Mouse (Mus musculus) stomach, embryonic 16.5 days (tissue): ENCODE measurements around the gene Alg14. TPM values are rescaled to one million over a fixed set of nuclear protein-coding genes. Genes with fewer than 3 reads are reported as not detected.

Experiments
- ATAC-seq: fragments of 200-750 bp; cut with Nextera tagmentation; 2 replicates; pipeline ENCODE4 v1.8.0; 2017; ENCODE audit warnings: moderate number of reproducible peaks, moderate TSS enrichment; ENCODE audit not compliant: insufficient read depth, low FRiP score
- H3K27ac ChIP-seq: fragments of 300-500 bp; sonication (generic); 2 replicates; pipeline ENCODE4 v1.5.1; 2014; ENCODE audit warnings: low read length
- H3K27me3 ChIP-seq: fragments of 300-500 bp; sonication (generic); 2 replicates; pipeline ENCODE4 v1.6.1; 2014; ENCODE audit warnings: low read length, control low read depth, mixed read lengths; ENCODE audit not compliant: control insufficient read depth, insufficient read depth
- H3K36me3 ChIP-seq: fragments of 300-500 bp; sonication (generic); 2 replicates; pipeline ENCODE4 v1.6.1; 2014; ENCODE audit warnings: low read length; ENCODE audit not compliant: control insufficient read depth, insufficient read depth
- H3K4me1 ChIP-seq: fragments of 300-500 bp; sonication (generic); 2 replicates; pipeline ENCODE4 v1.6.1; 2014; ENCODE audit warnings: low read length, control low read depth, mixed read lengths; ENCODE audit not compliant: control insufficient read depth, insufficient read depth
- H3K4me2 ChIP-seq: fragments of 300-500 bp; sonication (generic); 2 replicates; pipeline ENCODE4 v1.6.1; 2014; ENCODE audit warnings: low read depth, low read length, mixed read lengths
- H3K4me3 ChIP-seq: fragments of 300-500 bp; sonication (generic); replicated peaks from 2 replicates; pipeline ENCODE4 v1.5.1; 2014; ENCODE audit warnings: mild to moderate bottlenecking, low read length
- H3K9ac ChIP-seq: fragments of 300-500 bp; sonication (generic); 2 replicates; pipeline ENCODE4 v1.6.1; 2014; ENCODE audit warnings: low read length
- H3K9me3 ChIP-seq: fragments of 300-500 bp; sonication (generic); replicated peaks from 2 replicates; pipeline ENCODE4 v1.6.1; 2016; ENCODE audit warnings: low read length, control low read depth; ENCODE audit not compliant: control insufficient read depth
- WGBS: fragments of 180-500 bp; shearing (Covaris S2); extraction: QIAGEN DNeasy Blood & Tissue Kit; methylation state at CpG from one replicate; pipeline ENCODE4 v1.1.7; 2014; 5-methylcytosine and 5-hydroxymethylcytosine counted together
- polyA plus RNA-seq: library from polyadenylated mRNA; unstranded; fragments of >200 nt; fragmentation: Nextera tagmentation; extraction: Ambion mirVana; gene quantifications from 2 replicates; pipeline ENCODE4 v1.2.1, GENCODE M21; 2015

Gene Alg14
- polyA plus RNA-seq, 1 experiment from 2014 or later: 45.8 TPM

- ATAC-seq: no peak
- Histone ChIP-seq H3K36me3 (no peaks in the 10 kb centered on the region), H3K9me3 (no peaks in the 10 kb centered on the region), H3K4me2 (no peak overlapping the region), H3K27me3 (no peaks in the 10 kb centered on the region), H3K9ac (no peak overlapping the region), H3K27ac (no peak overlapping the region), H3K4me3 (no peak overlapping the region), H3K4me1 (peaks cover 6% of the 10 kb centered on the region)
- 52% methylated on average over 9 of the region's 9 CpGs for WGBS
Measured at GRCm38 (mm10) chr3:121312979-121313378, 21.4 kb downstream of the Alg14 start.

GRCm38 (mm10) chr3:121314149-121314548, 22.6 kb downstream of the Alg14 start:
- Histone ChIP-seq H3K27ac (0 out of 2 replicates have a peak overlapping the region, but pooled peaks have one; percentile 0), H3K4me3 (no peak overlapping the region), H3K9me3 (no peaks in the 10 kb centered on the region), H3K4me2 (no peak overlapping the region), H3K36me3 (no peaks in the 10 kb centered on the region), H3K4me1 (peaks cover 6% of the 10 kb centered on the region), H3K9ac (no peak overlapping the region), H3K27me3 (no peaks in the 10 kb centered on the region)
- ATAC-seq: no peak
- 57% methylated on average over 6 of the region's 6 CpGs for WGBS

- H3K4me3 ChIP-seq: no peak overlapping the region
- WGBS: 89% methylated on average over 7 of the region's 7 CpGs
- no peaks in the 10 kb centered on the region for H3K27me3 ChIP-seq
- ATAC-seq: no peak
- H3K9me3 ChIP-seq: no peaks in the 10 kb centered on the region
- H3K27ac ChIP-seq: no peak overlapping the region
- no peak overlapping the region for H3K4me2 ChIP-seq
- no peaks in the 10 kb centered on the region for H3K36me3 ChIP-seq
- H3K9ac ChIP-seq: no peak overlapping the region
- peaks cover 6% of the 10 kb centered on the region for H3K4me1 ChIP-seq
Measured at GRCm38 (mm10) chr3:121315498-121315897, 23.9 kb downstream of the Alg14 start.

- Histone ChIP-seq H3K4me3 (no peak overlapping the region), H3K27me3 (no peaks in the 10 kb centered on the region), H3K36me3 (0 out of 2 replicates have a peak, but pooled peaks cover 3% of the 10 kb centered on the region), H3K9me3 (no peaks in the 10 kb centered on the region), H3K4me2 (no peak overlapping the region), H3K27ac (no peak overlapping the region), H3K9ac (no peak overlapping the region), H3K4me1 (no peaks in the 10 kb centered on the region)
- 83% methylated on average over 6 of the region's 6 CpGs for WGBS
- ATAC-seq: no peak
Measured at GRCm38 (mm10) chr3:121319906-121320305, 28.3 kb downstream of the Alg14 start.

- Histone ChIP-seq H3K9ac (no peak overlapping the region), H3K4me3 (no peak overlapping the region), H3K9me3 (no peaks in the 10 kb centered on the region), H3K36me3 (0 out of 2 replicates have a peak, but pooled peaks cover 3% of the 10 kb centered on the region), H3K27ac (no peak overlapping the region), H3K4me2 (no peak overlapping the region), H3K27me3 (no peaks in the 10 kb centered on the region), H3K4me1 (no peaks in the 10 kb centered on the region)
- WGBS: 92% methylated on average over 1 of the region's 1 CpGs
- ATAC-seq: no peak
Measured at GRCm38 (mm10) chr3:121320896-121321295, 29.3 kb downstream of the Alg14 start.

- no peaks in the 10 kb centered on the region for H3K27me3 ChIP-seq
- H3K36me3 ChIP-seq: 0 out of 2 replicates have a peak, but pooled peaks cover 3% of the 10 kb centered on the region
- ATAC-seq: no peak
- no peak overlapping the region for H3K4me3 ChIP-seq
- no peaks in the 10 kb centered on the region for H3K4me1 ChIP-seq
- H3K9me3 ChIP-seq: no peaks in the 10 kb centered on the region
- WGBS: 95% methylated on average over 15 of the region's 15 CpGs
- H3K9ac ChIP-seq: no peak overlapping the region
- H3K27ac ChIP-seq: no peak overlapping the region
- no peak overlapping the region for H3K4me2 ChIP-seq
Measured at GRCm38 (mm10) chr3:121323371-121323770, 31.8 kb downstream of the Alg14 start.

- no peak overlapping the region for H3K9ac ChIP-seq
- H3K4me1 ChIP-seq: peaks cover 14% of the 10 kb centered on the region
- H3K27me3 ChIP-seq: no peaks in the 10 kb centered on the region
- no peak overlapping the region for H3K4me2 ChIP-seq
- no peak overlapping the region for H3K4me3 ChIP-seq
- WGBS: 68% methylated on average over 5 of the region's 5 CpGs
- no peaks in the 10 kb centered on the region for H3K9me3 ChIP-seq
- no peaks in the 10 kb centered on the region for H3K36me3 ChIP-seq
- no peak overlapping the region for H3K27ac ChIP-seq
- ATAC-seq: no peak
Measured at GRCm38 (mm10) chr3:121327406-121327805, 35.8 kb downstream of the Alg14 start.

- peaks cover 14% of the 10 kb centered on the region for H3K4me1 ChIP-seq
- WGBS: 56% methylated on average over 10 of the region's 10 CpGs
- H3K36me3 ChIP-seq: no peaks in the 10 kb centered on the region
- H3K27me3 ChIP-seq: no peaks in the 10 kb centered on the region
- no peak overlapping the region for H3K4me2 ChIP-seq
- ATAC-seq: no peak
- H3K4me3 ChIP-seq: no peak overlapping the region
- peak overlapping the region; percentile 47; the same call in 1 of the 2 replicates for H3K27ac ChIP-seq
- H3K9me3 ChIP-seq: no peaks in the 10 kb centered on the region
- no peak overlapping the region for H3K9ac ChIP-seq
Measured at GRCm38 (mm10) chr3:121329647-121330046, 38.1 kb downstream of the Alg14 start.

- Histone ChIP-seq H3K9ac (0 out of 2 replicates have a peak overlapping the region, but pooled peaks have one; percentile 4), H3K27ac (peak overlapping the region; percentile 47), H3K36me3 (no peaks in the 10 kb centered on the region), H3K27me3 (no peaks in the 10 kb centered on the region), H3K4me2 (peak overlapping the region; percentile 17; the same call in 1 of the 2 replicates), H3K4me3 (no peak overlapping the region), H3K9me3 (no peaks in the 10 kb centered on the region), H3K4me1 (peaks cover 14% of the 10 kb centered on the region)
- ATAC-seq: no peak
- WGBS: 46% methylated on average over 7 of the region's 7 CpGs
Measured at GRCm38 (mm10) chr3:121330244-121330646, 38.7 kb downstream of the Alg14 start.
